Comparison of ENCODE assay signal across 10 mouse cellular contexts in the genomic region with DNA sequence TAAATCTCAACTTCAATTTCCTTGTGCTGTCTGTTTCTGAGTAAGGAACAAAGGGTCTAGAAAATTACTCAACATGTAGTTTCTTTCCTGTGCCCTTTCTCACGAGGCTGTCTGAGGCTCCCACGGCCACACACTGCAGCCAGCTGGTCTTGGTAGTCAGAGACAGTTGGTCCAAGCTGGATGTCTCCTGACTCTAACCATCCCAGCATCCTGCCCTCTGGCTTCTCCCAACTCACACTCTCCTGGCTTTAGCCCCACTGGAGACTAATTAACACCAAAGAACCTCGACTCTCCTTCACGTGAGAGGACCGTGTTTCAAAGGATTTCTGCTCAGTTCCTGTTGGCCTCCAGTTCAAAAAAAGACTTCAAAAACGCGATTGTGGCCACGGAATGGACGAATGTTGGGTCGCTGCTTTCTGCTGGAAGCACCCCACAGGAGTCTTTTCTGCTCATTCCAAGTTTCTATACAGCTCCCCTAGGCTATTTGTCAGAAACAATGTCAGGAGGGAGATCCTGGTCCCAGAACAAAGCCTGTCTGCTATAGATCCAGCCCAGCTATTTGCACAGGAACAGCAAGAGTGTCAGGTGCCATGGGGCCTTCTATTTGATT. TPM values are rescaled to one million over a fixed set of nuclear protein-coding genes. Genes with fewer than 3 reads are reported as not detected.
DNase-seq lines count a peak whose midpoint lies in the region; ATAC-seq lines count a peak whose summit lies in the region.
"Had no signal": no experiment of that assay in that cellular context is flagged by ENCODE, and none has a peak within 500 bp of the region (broad histone marks: within the 10 kb centered on the region; RNA-seq: fewer than 3 reads in every experiment).

No protein-coding gene starts in this region.

- no peak overlapping the region for H3K9ac ChIP-seq in hindbrain, embryonic 12.5 days
- peak overlapping the region; percentile 50 for H3K9ac ChIP-seq in midbrain, embryonic 13.5 days (replicated peaks)
- H3K9ac ChIP-seq: liver, embryonic 13.5 days had no signal

- H3K9me3 ChIP-seq in hindbrain, embryonic 12.5 days (replicated peaks): no peaks in the 10 kb centered on the region
- no peaks in the 10 kb centered on the region for H3K9me3 ChIP-seq in midbrain, embryonic 13.5 days
- H3K9me3 ChIP-seq: liver, embryonic 13.5 days had no signal

- no peak for ATAC-seq in hindbrain, embryonic 12.5 days (ENCODE audit: low FRiP score)
- peak; percentile 79 for ATAC-seq in midbrain, embryonic 13.5 days

- peak; percentile 78 for DNase-seq in R1 (ENCODE audit: low read depth, low spot score)
- peak; percentile 34 for DNase-seq in embryo, embryonic 9.5 days (ENCODE audit: extremely low spot score)
- DNase-seq in adrenal gland, adult 8-10 months: no peak
- no peak for DNase-seq in adrenal gland, adult 2 months
- no peak for DNase-seq in adrenal gland, adult 18-20 months (ENCODE audit: low spot score in 2 of 2)
- DNase-seq in layer of hippocampus, adult 11-12 months (ENCODE audit: low spot score): no peak
- DNase-seq: kidney, adult 11 months; liver, embryonic 13.5 days had no signal

- 0 out of 2 replicates have a peak overlapping the region, but pooled peaks have one; percentile 11 for H3K4me2 ChIP-seq in hindbrain, embryonic 12.5 days (replicated peaks)
- peak overlapping the region; percentile 12; the same call in 1 of the 2 replicates for H3K4me2 ChIP-seq in midbrain, embryonic 13.5 days (replicated peaks)
- H3K4me2 ChIP-seq: liver, embryonic 13.5 days had no signal

- H3K27ac ChIP-seq in hindbrain, embryonic 12.5 days: peak overlapping the region; percentile 60
- peak overlapping the region; percentile 67 for H3K27ac ChIP-seq in midbrain, embryonic 13.5 days
- H3K27ac ChIP-seq: liver, embryonic 13.5 days had no signal

- H3K4me1 ChIP-seq in hindbrain, embryonic 12.5 days: peaks cover 29% of the 10 kb centered on the region
- peaks cover 41% of the 10 kb centered on the region for H3K4me1 ChIP-seq in midbrain, embryonic 13.5 days (replicated peaks)
- H3K4me1 ChIP-seq: liver, embryonic 13.5 days had no signal

- peaks cover 8% of the 10 kb centered on the region for H3K36me3 ChIP-seq in hindbrain, embryonic 12.5 days
- H3K36me3 ChIP-seq in midbrain, embryonic 13.5 days: peaks cover 10% of the 10 kb centered on the region
- H3K36me3 ChIP-seq: liver, embryonic 13.5 days had no signal

- WGBS in hindbrain, embryonic 12.5 days: 13% methylated on average over 10 of the region's 10 CpGs
- 5% methylated on average over 10 of the region's 10 CpGs for WGBS in midbrain, embryonic 13.5 days

- no peaks in the 10 kb centered on the region for H3K27me3 ChIP-seq in hindbrain, embryonic 12.5 days
- no peaks in the 10 kb centered on the region for H3K27me3 ChIP-seq in midbrain, embryonic 13.5 days
- H3K27me3 ChIP-seq: liver, embryonic 13.5 days had no signal

- H3K4me3 ChIP-seq in hindbrain, embryonic 12.5 days: no peak overlapping the region
- H3K4me3 ChIP-seq in midbrain, embryonic 13.5 days (replicated peaks): no peak overlapping the region
- H3K4me3 ChIP-seq: liver, embryonic 13.5 days had no signal

RNA-seq across cellular contexts. Expression of a gene that starts 23.8 kb away (rescaled TPM):
- 30.4 and 33.3 TPM in 2 replicates for polyA plus RNA-seq in hindbrain, embryonic 12.5 days (2016; fragmentation: Nextera tagmentation; extraction: Ambion mirVana)
- 42.0 and 46.2 TPM in 2 replicates for polyA plus RNA-seq in midbrain, embryonic 13.5 days (2015; fragmentation: Nextera tagmentation; extraction: Ambion mirVana)
- 1 to 10 TPM; 3.0 to 7.7 (median 5.2) TPM for total RNA-seq in adrenal gland, adult 8-10 months (2022)
- 1 to 10 TPM; 2.5 to 3.4 TPM for total RNA-seq in adrenal gland, adult 2 months (2021)
- 1.9 and 3.1 TPM in 2 replicates for polyA plus RNA-seq in adrenal gland, adult 2 months (2012; rRNA removed)
- total RNA-seq in adrenal gland, adult 18-20 months (2021): 1 to 10 TPM; 1.9 to 2.6 TPM

Comparison
In these comparisons a context has a peak if more than half of its experiments do, and no peak if none do; other contexts are left out.
1. DNase-seq: peak in R1 (single experiment) and embryo, embryonic 9.5 days (single experiment); none in adrenal gland, adult 8-10 months (single experiment), adrenal gland, adult 2 months (single experiment), adrenal gland, adult 18-20 months (0 of 2) and layer of hippocampus, adult 11-12 months (single experiment).